Mouse (Mus musculus) liver, embryonic 14.5 days (tissue): ENCODE data around the gene Lactbl1.

Experiments
- CTCF ChIP-seq: IDR thresholded peaks from 2 replicates; pipeline ENCODE4 v1.5.1; 2016; ENCODE audit warnings: antibody characterized with exemption, low read depth, control low read depth
- EP300 ChIP-seq: IDR thresholded peaks from 2 replicates; pipeline ENCODE4 v1.6.1; 2016; ENCODE audit warnings: antibody characterized with exemption, low read depth

- no peak for TF ChIP-seq EP300
- TF ChIP-seq CTCF, result no peak
Measured at GRCm38 (mm10) chr4:136665068-136665467, 42.6 kb downstream of the Lactbl1 start.
